Mouse (Mus musculus) heart, embryonic 15.5 days (tissue): ENCODE results near the gene Pml. TPM values are rescaled to one million over a fixed set of nuclear protein-coding genes. Genes with fewer than 3 reads are reported as not detected.

Experiments used
- ATAC-seq: fragments of 200-750 bp; cut with Nextera tagmentation; replicated peaks from 2 replicates; pipeline ENCODE4 v1.8.0; 2017; ENCODE audit warnings: low read depth, moderate TSS enrichment; ENCODE audit not compliant: insufficient number of reproducible peaks, insufficient read depth, low FRiP score
- H3K27ac ChIP-seq: fragments of 300-500 bp; sonication (generic); 2 replicates; pipeline ENCODE4 v1.5.1; 2015; ENCODE audit warnings: mild to moderate bottlenecking, inconsistent platforms
- H3K27me3 ChIP-seq: fragments of 300-500 bp; sonication (generic); 2 replicates; pipeline ENCODE4 v1.6.1; 2015; ENCODE audit warnings: inconsistent platforms
- H3K36me3 ChIP-seq: fragments of 300-500 bp; sonication (generic); 2 replicates; pipeline ENCODE4 v1.6.1; 2015; ENCODE audit warnings: mild to moderate bottlenecking, inconsistent platforms
- H3K4me1 ChIP-seq: fragments of 300-500 bp; sonication (generic); replicated peaks from 2 replicates; pipeline ENCODE4 v1.6.1; 2015; ENCODE audit warnings: inconsistent platforms
- H3K4me2 ChIP-seq: fragments of 300-500 bp; sonication (generic); 2 replicates; pipeline ENCODE4 v1.6.1; 2015; ENCODE audit warnings: inconsistent platforms, mild to moderate bottlenecking, moderate library complexity
- H3K4me3 ChIP-seq: fragments of 300-500 bp; sonication (generic); 2 replicates; pipeline ENCODE4 v1.5.1; 2015; ENCODE audit warnings: mild to moderate bottlenecking, inconsistent platforms
- H3K9ac ChIP-seq: fragments of 300-500 bp; sonication (generic); 2 replicates; pipeline ENCODE4 v1.6.1; 2015; ENCODE audit warnings: mild to moderate bottlenecking, inconsistent platforms
- H3K9me3 ChIP-seq: fragments of 300-500 bp; sonication (generic); replicated peaks from 2 replicates; pipeline ENCODE4 v1.6.1; 2016; ENCODE audit warnings: inconsistent platforms
- WGBS: fragments of 180-500 bp; shearing (Covaris S2); methylation state at CpG from one replicate; pipeline ENCODE4 v1.1.7; 2015; ENCODE audit warnings: mixed read lengths; 5-methylcytosine and 5-hydroxymethylcytosine counted together
- polyA plus RNA-seq: library from polyadenylated mRNA; unstranded; fragments of >200 nt; fragmentation: Nextera tagmentation; extraction: Ambion mirVana; gene quantifications from 2 replicates; pipeline ENCODE4 v1.2.1, GENCODE M21; 2015

The Pml gene
- polyA plus RNA-seq, 1 experiment from 2014 or later, result 10.0 TPM

GRCm38 (mm10) chr9:58209462-58210303, 39.9 kb downstream of the Pml start:
- Histone ChIP-seq H3K4me1 (peaks cover 38% of the 10 kb centered on the region), H3K4me3 (no peak overlapping the region), H3K9ac (no peak overlapping the region), H3K27me3 (no peaks in the 10 kb centered on the region; the same call in 1 of the 2 replicates), H3K36me3 (no peaks in the 10 kb centered on the region), H3K27ac (no peak overlapping the region), H3K4me2 (no peak overlapping the region), H3K9me3 (no peaks in the 10 kb centered on the region)
- no peak for ATAC-seq
- 80% methylated on average over 8 of the region's 8 CpGs for WGBS

- H3K27me3 ChIP-seq, result peaks cover 31% of the 10 kb centered on the region
- H3K9me3 ChIP-seq, result no peaks in the 10 kb centered on the region
- no peak overlapping the region for H3K27ac ChIP-seq
- WGBS, result 81% methylated on average over 7 of the region's 7 CpGs
- ATAC-seq, result no peak
- no peak overlapping the region for H3K4me3 ChIP-seq
- H3K36me3 ChIP-seq, result no peaks in the 10 kb centered on the region
- no peak overlapping the region for H3K9ac ChIP-seq
- peaks cover 38% of the 10 kb centered on the region for H3K4me1 ChIP-seq
- H3K4me2 ChIP-seq, result no peak overlapping the region
Observed at GRCm38 (mm10) chr9:58206013-58206412, 43.6 kb downstream of the Pml start.

GRCm38 (mm10) chr9:58204448-58205000, 45.1 kb downstream of the Pml start:
- Histone ChIP-seq H3K27me3 (peaks cover 46% of the 10 kb centered on the region), H3K9ac (0 out of 2 replicates have a peak overlapping the region, but pooled peaks have one; percentile 33), H3K27ac (no peak overlapping the region), H3K4me2 (peak overlapping the region; percentile 76), H3K36me3 (no peaks in the 10 kb centered on the region), H3K9me3 (no peaks in the 10 kb centered on the region), H3K4me1 (peaks cover 31% of the 10 kb centered on the region), H3K4me3 (peak overlapping the region; percentile 54)
- 1% methylated on average over 18 of the region's 18 CpGs for WGBS
- peak; percentile 70 for ATAC-seq

- ATAC-seq, result peak; percentile 75
- WGBS, result 4% methylated on average over 42 of the region's 42 CpGs
Observed at GRCm38 (mm10) chr9:58203516-58204447, 45.8 kb downstream of the Pml start, which contains the start of the genes Islr and Islr2. Gene Islr, minus strand, starts transcription at chr9:58204306. Gene Islr2, minus strand, starts transcription at chr9:58204319.

GRCm38 (mm10) chr9:58202676-58203453, 46.7 kb downstream of the Pml start:
- H3K4me3 ChIP-seq, result no peak overlapping the region
- no peaks in the 10 kb centered on the region for H3K36me3 ChIP-seq
- ATAC-seq, result no peak
- H3K27ac ChIP-seq, result no peak overlapping the region
- H3K27me3 ChIP-seq, result peaks cover 63% of the 10 kb centered on the region
- H3K4me2 ChIP-seq, result no peak overlapping the region
- no peak overlapping the region for H3K9ac ChIP-seq
- peaks cover 46% of the 10 kb centered on the region for H3K4me1 ChIP-seq
- H3K9me3 ChIP-seq, result no peaks in the 10 kb centered on the region
- WGBS, result 6% methylated on average over 14 of the region's 14 CpGs

More at GRCm38 (mm10) chr9:58203516-58204447, 45.8 kb downstream of the Pml start, which contains the start of the genes Islr and Islr2:
- Histone ChIP-seq H3K27ac (no peak within 1 kb of the TSS), H3K4me2 (peak within 1 kb of the TSS; percentile 76), H3K27me3 (peaks cover 54% of the 10 kb centered on the region), H3K9me3 (no peaks in the 10 kb centered on the region), H3K36me3 (no peaks in the 10 kb centered on the region), H3K9ac (0 out of 2 replicates have a peak within 1 kb of the TSS, but pooled peaks have one; percentile 33), H3K4me1 (peaks cover 39% of the 10 kb centered on the region), H3K4me3 (peak within 1 kb of the TSS; percentile 54)

GRCm38 (mm10) chr9:58201861-58202549, 47.6 kb downstream of the Pml start:
- 2% methylated on average over 37 of the region's 37 CpGs for WGBS
- Histone ChIP-seq H3K9ac (no peak overlapping the region), H3K36me3 (no peaks in the 10 kb centered on the region), H3K4me2 (peak overlapping the region; percentile 28; the same call in 1 of the 2 replicates), H3K27ac (no peak overlapping the region), H3K9me3 (no peaks in the 10 kb centered on the region), H3K4me3 (peak overlapping the region; percentile 13; the same call in 1 of the 2 replicates), H3K27me3 (peaks cover 71% of the 10 kb centered on the region), H3K4me1 (peaks cover 54% of the 10 kb centered on the region)
- no peak for ATAC-seq

GRCm38 (mm10) chr9:58201091-58201842, 48.3 kb downstream of the Pml start:
- H3K4me3 ChIP-seq, result peak overlapping the region; percentile 13; the same call in 1 of the 2 replicates
- no peak overlapping the region for H3K27ac ChIP-seq
- 3% methylated on average over 24 of the region's 24 CpGs for WGBS
- H3K4me2 ChIP-seq, result peak overlapping the region; percentile 15; the same call in 1 of the 2 replicates
- H3K9me3 ChIP-seq, result no peaks in the 10 kb centered on the region
- no peaks in the 10 kb centered on the region for H3K36me3 ChIP-seq
- no peak for ATAC-seq
- no peak overlapping the region for H3K9ac ChIP-seq
- H3K27me3 ChIP-seq, result peaks cover 79% of the 10 kb centered on the region
- H3K4me1 ChIP-seq, result peaks cover 62% of the 10 kb centered on the region

GRCm38 (mm10) chr9:58200270-58201090, 49.1 kb downstream of the Pml start:
- peaks cover 63% of the 10 kb centered on the region for H3K4me1 ChIP-seq
- WGBS, result 11% methylated on average over 11 of the region's 11 CpGs
- H3K27me3 ChIP-seq, result peaks cover 87% of the 10 kb centered on the region
- H3K4me3 ChIP-seq, result no peak overlapping the region
- H3K36me3 ChIP-seq, result no peaks in the 10 kb centered on the region
- no peak for ATAC-seq
- H3K9ac ChIP-seq, result no peak overlapping the region
- H3K27ac ChIP-seq, result no peak overlapping the region
- H3K4me2 ChIP-seq, result no peak overlapping the region
- H3K9me3 ChIP-seq, result no peaks in the 10 kb centered on the region
